Mouse (Mus musculus) heart, adult 2 months (tissue): ENCODE measurements around the gene Ksr2. TPM values are rescaled to one million over a fixed set of nuclear protein-coding genes. Genes with fewer than 3 reads are reported as not detected.
"Not testable (repeated sequence)": the region's sequence is repeated elsewhere in the genome, so short reads cannot be mapped to it uniquely, and the experiment has no call there.

ENCODE experiments used
- DNase-seq, 2 experiments: peaks; one replicate each; pipeline ENCODE4 v3.0.0; 2021
- H3K27ac ChIP-seq: fragments of 200-600 bp; 2 replicates; pipeline ENCODE4 v1.8.1; 2022
- H3K27me3 ChIP-seq: fragments of 200-500 bp; 2 replicates; pipeline ENCODE4 v1.6.1; 2012; ENCODE audit warnings: mild to moderate bottlenecking, low read length, inconsistent platforms, mixed read lengths; ENCODE audit not compliant: control insufficient read depth, insufficient read depth
- H3K36me3 ChIP-seq: fragments of 200-500 bp; 2 replicates; pipeline ENCODE4 v1.6.1; 2012; ENCODE audit warnings: low read length, inconsistent platforms; ENCODE audit not compliant: control insufficient read depth, insufficient read depth
- H3K4me1 ChIP-seq: fragments of 200-500 bp; 2 replicates; pipeline ENCODE4 v1.6.1; 2011; ENCODE audit warnings: low read length; ENCODE audit not compliant: control insufficient read depth, insufficient read depth
- H3K4me3 ChIP-seq: fragments of 200-600 bp; 2 replicates; pipeline ENCODE4 v1.8.1; 2022
- H3K79me2 ChIP-seq: fragments of 200-500 bp; replicated peaks from 2 replicates; pipeline ENCODE4 v1.6.1; 2012; ENCODE audit warnings: mild to moderate bottlenecking, inconsistent platforms, low read length, moderate library complexity, mixed read lengths; ENCODE audit not compliant: control insufficient read depth, insufficient read depth
- H3K9ac ChIP-seq: fragments of 200-500 bp; 2 replicates; pipeline ENCODE4 v1.6.1; 2012; ENCODE audit warnings: low read depth, mild to moderate bottlenecking, control low read depth, inconsistent platforms, low read length, mixed read lengths
- CTCF ChIP-seq: fragments of 200-600 bp; IDR thresholded peaks from 2 replicates; pipeline ENCODE4 v1.8.1; 2022; ENCODE audit warnings: antibody characterized with exemption, mild to moderate bottlenecking, moderate library complexity
- EP300 ChIP-seq: fragments of 200-500 bp; IDR thresholded peaks from 2 replicates; pipeline ENCODE4 v1.6.1; 2011; ENCODE audit warnings: low read depth, low read length, control low read depth; ENCODE audit not compliant: insufficient read depth
- POLR2A ChIP-seq: fragments of 200-500 bp; IDR thresholded peaks from 2 replicates; pipeline ENCODE4 v1.6.1; 2011; ENCODE audit warnings: mild to moderate bottlenecking, low read depth, low read length, control low read depth; ENCODE audit not compliant: insufficient read depth
- WGBS: fragments of 180-500 bp; shearing (Covaris S2); methylation state at CpG from one replicate; pipeline ENCODE4 v1.1.7; 2018; 5-methylcytosine and 5-hydroxymethylcytosine counted together
- intact Hi-C: fragments of 180-260 bp; cut with DNase I; formaldehyde crosslinking; loops from one replicate; pipeline ENCODE4 v1.15.1; 2025
- polyA plus RNA-seq: library from polyadenylated mRNA; depleted of rRNA; stranded (reverse); fragments of >200 nt; gene quantifications from 2 replicates; pipeline ENCODE4 v1.2.3, GENCODE M21; 2012
- total RNA-seq, 2 experiments: library from RNA; stranded (reverse); gene quantifications; 2 replicates each; pipeline ENCODE4 v1.2.3; 2021

The Ksr2 gene
- total and polyA plus RNA-seq, 3 experiments: 0.02 to 0.05 TPM; not detected in 1

DNA sequence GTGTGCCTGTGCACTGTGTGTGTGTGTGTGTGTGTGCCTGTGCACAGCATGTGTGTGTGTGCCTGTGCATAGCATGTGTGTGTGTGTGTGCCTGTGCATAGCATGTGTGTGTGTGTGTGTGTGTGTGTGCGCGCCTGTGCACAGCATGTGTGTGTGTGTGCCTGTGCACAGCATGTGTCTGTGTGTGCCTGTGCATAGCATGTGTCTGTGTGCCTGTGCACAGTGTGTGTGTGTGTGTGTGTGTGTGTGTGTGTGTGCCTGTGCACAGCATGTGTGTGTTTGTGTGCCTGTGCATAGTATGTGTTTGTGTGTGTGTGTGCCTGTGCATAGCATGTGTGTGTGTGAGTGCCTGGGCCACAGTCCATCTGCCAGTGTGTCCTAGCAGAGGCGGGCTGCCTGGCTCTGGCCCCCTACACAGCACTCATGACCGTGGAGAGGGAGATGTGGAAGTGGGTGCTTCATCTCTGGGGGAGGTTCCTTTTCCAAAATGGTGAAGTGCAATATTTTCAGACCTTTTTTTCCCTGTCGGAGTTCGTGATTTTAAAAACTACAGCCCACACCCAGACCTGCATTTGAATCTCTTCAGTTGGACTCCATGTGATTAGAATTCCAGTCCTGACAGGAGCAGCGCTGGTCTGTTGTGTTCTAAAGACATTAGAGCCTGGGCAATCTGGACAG, 39.3 kb upstream of the Ksr2 start:
- Histone ChIP-seq H3K27me3 (no peaks in the 10 kb centered on the region), H3K4me1 (peaks cover 4% of the 10 kb centered on the region; the same call in 1 of the 2 replicates), H3K79me2 (no peaks in the 10 kb centered on the region), H3K4me3 (no peak overlapping the region), H3K9ac (no peak overlapping the region), H3K36me3 (no peaks in the 10 kb centered on the region), H3K27ac (no peak overlapping the region)
- WGBS: 83% methylated on average over 7 of the region's 7 CpGs
- no peak for DNase-seq
- TF ChIP-seq CTCF: no peak
- intact Hi-C loops: no loop called here

DNA sequence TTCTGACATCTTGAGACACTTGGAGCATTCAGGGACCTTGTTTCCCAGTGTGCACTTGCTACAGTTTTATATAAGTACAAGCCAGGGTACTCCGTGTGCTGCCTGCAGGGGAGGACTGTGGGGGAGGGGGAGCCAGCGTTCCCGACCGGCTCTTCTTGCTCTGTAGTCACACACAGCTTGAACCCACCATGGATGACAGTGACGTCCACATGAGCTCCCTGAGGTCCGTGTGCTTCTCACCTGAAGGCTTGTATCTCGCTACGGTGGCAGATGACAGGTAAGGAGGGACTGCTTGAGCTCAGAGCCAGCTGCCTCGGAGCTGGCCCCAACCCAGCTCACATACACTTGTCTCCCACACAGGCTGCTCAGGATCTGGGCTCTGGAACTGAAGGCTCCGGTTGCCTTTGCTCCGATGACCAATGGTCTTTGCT, 37.5 kb upstream of the Ksr2 start:
- intact Hi-C loops: no loop called here
- no peaks in the 10 kb centered on the region for H3K27me3 ChIP-seq
- no peak overlapping the region for H3K9ac ChIP-seq
- no peaks in the 10 kb centered on the region for H3K36me3 ChIP-seq
- H3K4me3 ChIP-seq: no peak overlapping the region
- H3K27ac ChIP-seq: no peak overlapping the region
- no peak for DNase-seq
- WGBS: 74% methylated on average over 11 of the region's 11 CpGs
- H3K79me2 ChIP-seq: no peaks in the 10 kb centered on the region
- H3K4me1 ChIP-seq: no peaks in the 10 kb centered on the region
- no peak for TF ChIP-seq EP300
- no peak for TF ChIP-seq CTCF
- no peak for TF ChIP-seq POLR2A

DNA sequence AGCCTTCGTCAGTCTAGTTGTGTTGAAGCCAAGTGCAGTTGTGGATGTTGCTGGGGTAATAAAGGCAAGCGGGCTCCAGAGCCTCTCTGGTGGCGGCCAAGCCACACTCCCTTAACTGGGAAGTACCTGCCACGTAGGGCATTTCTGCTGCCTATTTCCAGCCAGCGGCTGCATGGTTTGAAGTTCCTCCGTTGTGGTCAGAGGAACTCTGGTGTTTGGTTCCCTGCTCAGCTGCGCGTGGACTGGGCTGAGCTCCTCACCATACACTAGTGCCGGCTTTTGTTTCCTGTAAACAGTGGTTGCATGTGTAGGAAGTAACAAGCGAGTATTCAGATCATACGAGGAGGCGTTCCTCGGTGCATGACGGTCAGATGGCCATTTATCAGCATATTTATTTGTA, 36.1 kb upstream of the Ksr2 start:
- intact Hi-C loops, H3K4me1 ChIP-seq, H3K27ac ChIP-seq, DNase-seq, H3K36me3 ChIP-seq, H3K79me2 ChIP-seq, H3K4me3 ChIP-seq, H3K27me3 ChIP-seq, H3K9ac ChIP-seq: not testable (repeated sequence)
- WGBS: 83% methylated on average over 14 of the region's 14 CpGs

DNA sequence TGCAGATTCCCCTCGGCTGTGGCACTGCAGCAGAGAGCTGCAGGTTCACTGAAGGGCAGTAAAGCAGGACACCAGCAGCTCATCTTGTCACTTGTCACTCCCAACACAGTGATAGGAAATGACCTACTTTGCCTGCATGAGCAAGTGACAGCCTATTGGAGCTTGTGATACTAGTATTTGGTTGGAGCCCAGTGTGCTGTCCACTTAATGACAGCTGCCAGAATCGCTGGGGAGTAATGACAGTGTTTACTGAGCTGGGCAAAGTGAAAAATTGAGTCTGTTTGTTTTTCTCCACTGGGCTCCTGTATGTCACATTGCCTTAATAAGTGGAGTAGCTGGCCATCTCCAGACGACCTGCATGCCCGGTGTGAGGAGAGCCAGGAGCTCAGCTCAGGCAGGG, 33.6 kb upstream of the Ksr2 start:
- TF ChIP-seq POLR2A: no peak
- 0 out of 2 replicates have a peak, but pooled peaks have one; percentile 13 for TF ChIP-seq EP300
- no peaks in the 10 kb centered on the region for H3K4me1 ChIP-seq
- H3K27me3 ChIP-seq: no peaks in the 10 kb centered on the region
- no peak overlapping the region for H3K9ac ChIP-seq
- peak overlapping the region; percentile 53 for H3K27ac ChIP-seq
- 53% methylated on average over 4 of the region's 4 CpGs for WGBS
- DNase-seq: peak in 1 of 2 experiments; percentile 35
- no peaks in the 10 kb centered on the region for H3K36me3 ChIP-seq
- intact Hi-C loops: loop anchor here (10.0 kb wide), 1 partner anchor 265 kb away; the partner anchor contains the start of gene Suds3
- no peaks in the 10 kb centered on the region for H3K79me2 ChIP-seq
- no peak overlapping the region for H3K4me3 ChIP-seq

DNA sequence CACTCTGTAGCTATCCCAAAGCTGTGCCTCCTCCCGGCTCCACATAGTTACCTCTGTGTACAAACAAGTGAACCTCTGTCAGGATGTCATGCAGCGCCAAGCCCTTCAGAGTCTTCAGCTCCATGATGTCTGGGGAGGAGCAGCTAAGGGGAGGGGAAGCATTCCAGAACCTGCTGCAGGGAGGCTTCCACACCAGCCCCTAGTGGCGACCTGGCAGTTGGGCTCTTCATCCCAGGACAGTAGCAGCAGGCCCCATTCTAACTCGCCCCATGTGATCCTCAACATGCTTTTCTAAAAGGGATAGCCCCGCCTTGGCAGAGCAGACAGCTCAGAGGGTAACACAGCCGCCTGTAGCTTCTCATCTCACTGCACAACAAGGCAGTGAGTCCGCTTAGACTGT, 32.0 kb upstream of the Ksr2 start:
- no peak for DNase-seq
- H3K36me3 ChIP-seq: no peaks in the 10 kb centered on the region

DNA sequence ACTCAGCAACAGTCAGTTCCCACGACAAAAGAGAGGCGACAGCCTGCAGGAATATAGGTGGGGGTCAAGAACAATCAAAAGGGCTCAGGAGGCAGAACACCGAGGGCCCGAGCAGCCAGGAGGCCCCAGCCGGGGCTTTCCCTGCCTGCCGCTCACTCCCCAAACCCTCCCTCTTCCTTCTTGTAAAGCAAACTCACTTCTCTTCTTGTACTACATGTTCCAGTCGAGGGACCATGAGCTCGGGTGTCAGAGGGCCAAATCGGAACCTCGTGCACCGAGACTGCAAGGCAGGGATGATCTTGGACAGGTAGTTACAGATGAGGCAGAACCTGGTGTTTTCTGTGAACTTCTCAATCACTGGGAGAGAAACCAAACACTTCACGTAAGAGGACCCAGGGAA, 30.6 kb upstream of the Ksr2 start:
- Histone ChIP-seq H3K9ac (no peak overlapping the region), H3K79me2 (no peaks in the 10 kb centered on the region), H3K36me3 (no peaks in the 10 kb centered on the region), H3K27ac (no peak overlapping the region), H3K27me3 (no peaks in the 10 kb centered on the region), H3K4me3 (no peak overlapping the region), H3K4me1 (no peaks in the 10 kb centered on the region)
- 75% methylated on average over 12 of the region's 12 CpGs for WGBS
- intact Hi-C loops: loop anchor here (10.0 kb wide), 1 partner anchor 268 kb away; the partner anchor contains the start of gene Suds3
- no peak for DNase-seq
- TF ChIP-seq CTCF (no peak), EP300 (no peak), POLR2A (no peak)

More for the DNA sequence above, 32.0 kb upstream of the Ksr2 start:
- H3K4me1 ChIP-seq: no peaks in the 10 kb centered on the region
- intact Hi-C loops: loop anchor here (10.0 kb wide), 1 partner anchor 267 kb away; the partner anchor contains the start of gene Suds3
- no peak overlapping the region for H3K9ac ChIP-seq
- H3K27ac ChIP-seq: no peak overlapping the region
- H3K27me3 ChIP-seq: no peaks in the 10 kb centered on the region
- no peak overlapping the region for H3K4me3 ChIP-seq
- no peak for TF ChIP-seq POLR2A
- TF ChIP-seq EP300: no peak
- TF ChIP-seq CTCF: peak; percentile 5; the same call in 1 of the 2 replicates
- H3K79me2 ChIP-seq: no peaks in the 10 kb centered on the region
- 76% methylated on average over 7 of the region's 7 CpGs for WGBS
